Mouse (Mus musculus) CD4-positive helper T cell, adult 2 months (primary cell): ENCODE data around the gene Emp3.
A peak's percentile ranks its signal among the peaks of the same experiment; 100 is the strongest.

Source experiments
- DNase-seq: peaks from one replicate; pipeline ENCODE4 v3.0.0-alpha.2; 2012; ENCODE audit warnings: low read depth, missing footprints, low spot score

Emp3 gene

GRCm38 (mm10) chr7:45921242-45921621 is at the start of gene Emp3:
TSS of gene Emp3 (minus strand) at chr7:45921404.
- peak; percentile 83 for DNase-seq

DNA sequence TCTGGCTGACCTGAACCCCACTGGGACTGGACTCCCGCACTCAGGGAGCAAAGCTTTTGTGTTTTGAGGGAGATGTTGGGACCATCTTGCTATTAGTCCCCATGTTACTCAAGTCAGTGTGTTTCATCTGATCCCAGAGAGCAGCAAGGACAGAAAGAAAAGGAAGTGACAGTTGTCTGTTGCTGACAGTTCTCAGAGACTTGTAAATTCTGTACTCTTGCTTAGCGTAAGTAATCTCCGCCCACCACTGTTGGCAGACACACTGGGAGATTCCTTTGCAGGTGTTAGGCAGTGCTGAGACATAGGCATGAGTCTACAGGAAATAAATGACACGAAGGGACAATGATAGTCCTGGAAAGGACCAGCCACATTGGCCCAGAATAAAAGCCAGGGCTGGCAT is 35.4 kb upstream of the Emp3 start:
- DNase-seq: no peak

DNA sequence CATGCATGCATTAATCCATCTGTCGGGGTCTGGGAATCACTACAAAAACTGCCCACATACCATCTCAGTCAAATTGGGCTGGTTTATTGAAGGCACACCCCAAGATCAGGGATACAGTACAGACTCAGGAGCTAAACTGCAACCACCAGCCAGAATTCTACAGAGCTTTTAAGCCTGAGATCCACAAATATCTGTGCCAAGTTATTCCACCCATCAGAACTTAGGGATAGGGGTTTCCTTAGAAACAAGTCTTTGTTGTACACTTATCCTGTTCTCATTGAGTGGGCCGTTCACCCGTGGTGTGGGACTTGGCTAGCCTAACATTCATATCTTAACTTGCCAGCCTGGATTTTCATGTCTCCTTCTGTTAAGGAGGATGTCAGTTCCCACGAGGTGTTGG is 27.9 kb upstream of the Emp3 start:
- no peak for DNase-seq

DNA sequence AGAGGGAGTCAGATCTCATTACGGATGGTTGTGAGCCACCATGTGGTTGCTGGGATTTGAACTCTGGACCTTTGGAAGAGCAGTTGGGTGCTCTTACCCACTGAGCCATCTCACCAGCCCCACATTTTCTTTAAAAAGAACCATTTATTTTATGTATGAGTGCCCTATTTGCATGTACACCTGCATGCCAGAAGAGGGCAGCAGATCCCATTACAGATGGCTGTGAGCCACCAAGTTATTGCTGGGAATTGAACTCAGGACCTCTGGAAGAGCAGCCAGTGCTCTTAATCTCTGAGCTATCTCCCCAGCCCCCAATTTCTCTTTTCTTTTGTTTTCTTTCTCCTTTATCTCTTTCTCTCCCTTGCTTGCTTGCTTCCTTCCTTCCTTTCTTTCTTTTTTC is 22.1 kb upstream of the Emp3 start:
- peak; percentile 30 for DNase-seq

- no peak for DNase-seq
Measured at GRCm38 (mm10) chr7:45941986-45942385, 20.8 kb upstream of the Emp3 start.

DNA sequence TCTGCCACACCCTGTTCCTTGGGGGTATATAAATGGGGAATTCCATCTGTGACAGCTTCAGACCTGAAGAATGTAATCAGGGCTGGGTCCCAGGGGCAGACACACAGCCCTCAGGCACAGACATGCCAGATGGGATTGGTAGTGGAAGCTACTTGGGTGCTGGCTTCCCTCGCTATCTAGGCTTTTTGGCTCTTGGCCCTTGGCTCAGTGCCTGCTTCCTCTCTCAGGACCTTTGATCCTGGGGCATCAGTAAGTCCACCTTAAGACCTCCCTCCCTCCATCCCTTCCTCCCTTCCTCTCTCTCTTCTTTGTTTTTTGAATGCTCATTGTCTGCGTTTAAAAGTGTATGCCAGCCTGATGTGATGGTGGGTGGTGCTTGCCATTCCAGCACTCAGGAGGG is 18.6 kb upstream of the Emp3 start:
- DNase-seq: no peak

DNA sequence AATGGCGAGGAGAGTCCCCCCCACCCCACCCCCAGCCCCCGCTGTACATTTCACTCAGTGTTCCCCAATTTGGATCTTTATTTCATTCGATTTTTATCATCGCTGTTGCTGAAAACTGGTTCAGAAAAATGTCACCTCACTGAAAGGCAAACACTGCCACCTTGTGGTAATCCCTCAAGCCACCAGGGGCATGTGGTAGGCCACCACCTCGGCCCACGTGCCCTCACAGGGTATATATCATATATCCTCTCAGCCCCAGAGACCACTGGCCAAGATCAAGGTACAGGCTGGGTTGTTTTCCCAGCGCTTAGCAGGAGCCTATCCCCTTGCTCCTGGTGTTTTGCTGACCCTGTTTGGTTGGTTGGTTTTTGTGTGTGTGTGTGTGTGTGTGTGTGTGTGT is 13.9 kb upstream of the Emp3 start:
- DNase-seq: peak; percentile 81

- DNase-seq: peak; percentile 28
Measured at GRCm38 (mm10) chr7:45933766-45934165, 12.6 kb upstream of the Emp3 start.

GRCm38 (mm10) chr7:45929688-45930087 is 8.5 kb upstream of the Emp3 start:
- no peak for DNase-seq

- DNase-seq: no peak
Measured at GRCm38 (mm10) chr7:45928626-45929295, 7.6 kb upstream of the Emp3 start.

DNA sequence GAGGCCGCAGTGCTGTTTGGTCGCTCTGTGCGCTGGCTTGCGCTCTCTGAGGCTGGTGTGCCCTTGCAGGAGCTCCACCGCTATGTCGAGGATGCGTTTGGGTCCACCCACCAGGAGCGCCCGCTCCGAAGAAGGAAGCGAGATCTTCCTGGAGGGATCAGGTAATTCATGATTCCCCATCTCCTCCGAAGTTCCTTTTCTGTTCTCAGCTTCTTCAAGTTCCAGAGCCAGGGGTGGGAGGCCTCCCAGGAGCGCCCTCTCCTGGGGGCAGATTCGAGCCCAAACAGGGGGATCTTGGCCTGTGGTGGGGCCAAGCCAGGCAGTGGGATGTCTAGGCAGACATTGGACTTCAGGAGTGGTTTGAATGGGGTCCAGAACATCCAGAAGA is 3.2 kb upstream of the Emp3 start:
- DNase-seq: peak; percentile 52

GRCm38 (mm10) chr7:45923762-45924428 is 2.7 kb upstream of the Emp3 start, which contains the start of gene Ccdc114:
TSS of gene Ccdc114 (plus strand) at chr7:45924072.
- peak; percentile 48 for DNase-seq

DNA sequence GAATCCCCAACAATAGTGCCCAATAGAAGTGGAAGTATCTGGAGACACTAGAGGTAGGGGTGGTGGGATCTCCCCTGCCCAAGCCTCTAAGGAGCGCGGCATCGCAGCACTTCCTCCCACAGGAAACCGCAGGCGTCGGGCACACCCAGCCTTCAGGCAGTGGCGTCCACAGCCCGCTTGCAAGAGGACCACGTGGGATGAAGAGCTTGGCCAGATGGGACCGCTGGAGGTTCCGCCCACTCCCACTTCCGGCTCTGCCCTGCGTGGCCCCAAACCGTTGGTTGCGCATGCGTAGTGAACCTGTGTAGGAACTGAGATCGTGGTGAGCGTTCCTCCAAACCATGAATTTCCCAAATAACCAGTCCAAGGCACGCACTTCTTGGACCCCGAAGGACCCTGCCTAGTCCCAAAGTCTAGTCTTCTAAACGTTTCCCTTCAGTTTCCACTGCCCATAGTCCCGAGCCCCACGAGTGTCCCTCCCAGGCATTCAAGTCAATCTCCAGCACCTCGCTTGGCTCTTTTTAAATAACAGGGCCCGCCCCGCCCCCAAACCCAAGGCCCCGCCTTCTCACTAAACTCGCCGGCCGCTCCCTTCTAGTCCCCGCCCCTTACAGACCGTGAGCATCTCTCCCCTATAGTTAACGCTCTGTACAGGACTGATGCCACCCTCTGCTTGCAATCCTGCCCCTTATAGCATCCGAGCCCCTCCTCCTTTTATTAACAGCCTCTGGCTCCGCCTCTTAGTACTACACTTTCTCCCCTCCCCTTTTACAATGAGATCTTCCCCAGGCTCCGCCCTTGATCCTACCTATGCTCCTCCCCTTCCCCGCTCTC is 1.9 kb upstream of the Emp3 start:
- DNase-seq: peak; percentile 98

GRCm38 (mm10) chr7:45921950-45922600 is 871 bp upstream of the Emp3 start:
- DNase-seq: peak; percentile 38

GRCm38 (mm10) chr7:45920583-45921241 is 492 bp downstream of the Emp3 start:
- DNase-seq: peak; percentile 42

DNA sequence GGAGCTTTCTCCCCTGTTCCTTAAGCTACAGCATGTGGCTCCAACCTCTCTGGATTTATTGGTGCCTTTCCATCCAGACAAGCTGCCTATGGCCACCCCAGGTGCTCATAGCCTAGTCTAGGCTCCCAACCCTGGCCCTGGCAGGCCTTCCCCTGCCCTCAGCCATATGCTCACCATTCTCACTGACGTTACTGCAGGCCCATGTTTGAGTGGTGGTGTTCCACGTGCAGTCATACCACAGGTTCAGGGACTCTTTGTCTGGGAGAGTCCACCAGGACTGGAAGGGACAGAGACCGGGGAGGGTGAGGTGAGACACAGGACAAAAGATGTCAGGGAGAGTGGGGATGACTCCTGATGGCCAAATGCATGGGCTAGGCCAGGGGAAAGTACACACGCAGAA is 1.4 kb downstream of the Emp3 start:
- DNase-seq: no peak

DNA sequence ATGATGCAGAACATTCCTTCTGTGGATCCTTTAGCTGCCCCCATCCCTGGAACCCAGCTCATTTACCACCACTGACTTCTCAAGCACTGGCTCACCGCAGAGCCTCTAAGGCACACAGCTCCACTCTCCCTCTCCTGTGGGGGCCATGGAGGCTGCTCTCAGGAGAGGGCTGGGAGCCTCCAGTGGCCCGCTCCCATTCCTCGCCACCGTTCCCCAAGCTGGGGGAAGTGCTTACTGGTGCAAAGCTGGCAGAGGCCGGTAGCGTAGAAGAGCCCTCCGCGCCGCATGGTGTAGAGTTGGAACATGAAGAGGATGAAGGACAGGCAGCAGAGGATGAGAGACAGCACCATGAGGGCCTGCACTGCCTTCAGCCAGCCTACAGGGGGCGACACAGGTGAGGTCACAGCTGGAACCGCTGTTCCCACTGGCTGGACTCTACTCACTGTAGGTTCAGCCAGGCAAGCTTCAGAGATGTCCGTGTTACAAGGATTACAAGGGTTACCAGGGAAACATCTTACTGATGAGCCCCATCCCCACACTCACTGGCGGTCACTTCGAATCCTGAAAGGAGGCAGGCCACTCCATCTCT is 2.0 kb downstream of the Emp3 start:
- peak; percentile 29 for DNase-seq

DNA sequence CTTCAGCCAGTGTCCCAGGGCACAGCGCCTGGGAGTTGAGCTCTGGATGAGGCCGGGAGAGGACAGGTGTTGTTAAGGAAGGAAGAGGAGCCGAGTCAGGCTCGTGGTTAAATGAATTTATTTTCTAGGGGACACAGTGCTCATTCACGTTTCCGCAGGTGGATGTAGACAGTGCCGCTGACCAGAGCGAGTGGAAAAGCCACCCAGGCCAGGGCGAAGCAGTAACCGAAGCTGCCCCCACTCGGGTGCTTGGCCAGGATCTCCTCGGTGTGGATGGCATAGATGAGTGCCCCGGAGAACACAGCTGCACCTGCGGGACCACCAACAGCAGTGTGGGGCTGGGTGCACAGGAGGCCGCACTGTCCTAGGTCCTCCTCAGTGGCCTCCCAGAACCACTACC is 3.3 kb downstream of the Emp3 start:
- no peak for DNase-seq

GRCm38 (mm10) chr7:45917004-45917704 is 4.0 kb downstream of the Emp3 start:
- no peak for DNase-seq
